ENCODE assay signal across 21 mouse cellular contexts in the genomic region with DNA sequence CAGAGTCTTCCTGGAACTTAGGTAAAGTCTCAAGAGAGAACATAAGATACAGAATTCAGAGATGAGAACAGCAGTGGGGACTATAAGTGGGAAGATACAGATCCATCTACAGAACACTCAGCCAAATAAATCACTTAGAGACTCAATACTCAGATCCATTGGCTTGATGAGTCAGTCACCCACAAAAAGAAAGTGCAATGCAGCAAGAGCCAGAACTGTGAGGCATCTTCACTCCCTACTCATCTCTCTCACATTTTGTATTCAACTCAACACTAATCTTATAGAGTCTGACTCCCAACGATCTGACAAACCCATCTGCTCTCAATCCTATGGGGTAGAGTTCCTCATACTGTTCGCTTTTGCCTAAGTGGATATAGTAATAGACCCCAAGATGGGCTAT.
DNase-seq lines count a peak whose midpoint lies in the region; ATAC-seq lines count a peak whose summit lies in the region.
"Had no signal": no experiment of that assay in that cellular context is flagged by ENCODE, and none has a peak within 500 bp of the region (broad histone marks: within the 10 kb centered on the region; RNA-seq: fewer than 3 reads in every experiment).

No protein-coding gene starts in this region.

- peak; percentile 90 for ATAC-seq in frontal cortex, adult (ENCODE audit: low TSS enrichment)
- ATAC-seq: activated CD4-positive, CD25-positive, alpha-beta regulatory T cell, adult 4 months; CD4-positive, CD25-positive, alpha-beta regulatory T cell, adult 4 months; forebrain, embryonic 14.5 days; forebrain, embryonic 16.5 days; Patski had no signal

- intact Hi-C loops in left cerebral cortex, postnatal 4 days (cut with DNase I), result loop anchor here (10.0 kb wide), 1 partner anchor 77 kb away; the partner anchor contains the start of gene Kcna3

- DNase-seq in frontal cortex, postnatal 10 days (ENCODE audit: low spot score in 2 of 2), result no peak
- peak; percentile 65 for DNase-seq in right cerebral cortex, adult 18-20 months
- no peak for DNase-seq in right cerebral cortex, postnatal 14 days
- DNase-seq in brain, adult 2 months (ENCODE audit: low read depth, low spot score), result peak; percentile 83
- DNase-seq in left cerebral cortex, postnatal 4 days, result no peak
- DNase-seq: adrenal gland, adult 8-10 months; adrenal gland, postnatal 14 days; adrenal gland, postnatal 36 days; B cell, adult 2 months; cerebellum, adult 11 months; cerebellum, adult 18-20 months; cerebellum, adult 8-10 months; cerebellum, adult 9-11 months; cerebellum, postnatal 36 days; embryo, embryonic 11 days had no signal

Comparison
In these comparisons a context has a peak if more than half of its experiments do, and no peak if none do; other contexts are left out.
1. DNase-seq: peak in right cerebral cortex, adult 18-20 months (single experiment) and brain, adult 2 months (single experiment); none in frontal cortex, postnatal 10 days (0 of 2), right cerebral cortex, postnatal 14 days (single experiment) and left cerebral cortex, postnatal 4 days (single experiment).